Comparison of ENCODE assay signal across 17 mouse cellular contexts in genomic region chr2:143032378-143033255, GRCm38 (mm10). TPM values are rescaled to one million over a fixed set of nuclear protein-coding genes. Genes with fewer than 3 reads are reported as not detected.
A peak's percentile ranks its signal among the peaks of the same experiment; 100 is the strongest.
DNase-seq lines count a peak whose midpoint lies in the region; ATAC-seq lines count a peak whose summit lies in the region.
"Had no signal": no experiment of that assay in that cellular context is flagged by ENCODE, and none has a peak within 500 bp of the region (broad histone marks: within the 10 kb centered on the region; RNA-seq: fewer than 3 reads in every experiment).

No protein-coding gene starts in this region.

- DNase-seq in cerebellum, postnatal 10 days = peak; percentile 13 to 18
- peak; percentile 15 to 46 for DNase-seq in left cerebral cortex, postnatal 25 days (ENCODE audit: low spot score in 2 of 2)
- no peak for DNase-seq in left cerebral cortex, adult 11 months (ENCODE audit: low spot score)
- no peak for DNase-seq in right cerebral cortex, postnatal 36 days (ENCODE audit: low spot score in 2 of 2)
- no peak for DNase-seq in lung, postnatal 4 days
- DNase-seq: adrenal gland, adult 2 months; gastrocnemius, adult 2 months had no signal

- no peaks in the 10 kb centered on the region for H3K27me3 ChIP-seq in hindbrain, embryonic 16.5 days (replicated peaks; ENCODE audit: control insufficient read depth, insufficient read depth, low read length)
- no peaks in the 10 kb centered on the region for H3K27me3 ChIP-seq in neural tube, embryonic 13.5 days
- H3K27me3 ChIP-seq: limb, embryonic 15.5 days had no signal

- no peaks in the 10 kb centered on the region for H3K36me3 ChIP-seq in hindbrain, embryonic 16.5 days (ENCODE audit: control insufficient read depth, insufficient read depth, low read length)
- no peaks in the 10 kb centered on the region for H3K36me3 ChIP-seq in neural tube, embryonic 13.5 days
- H3K36me3 ChIP-seq: limb, embryonic 15.5 days had no signal

- intact Hi-C loops in left cerebral cortex, postnatal 25 days (cut with DNase I) = no loop called here

- no peak overlapping the region for H3K9ac ChIP-seq in hindbrain, embryonic 16.5 days (ENCODE audit: low read depth, low read length)
- H3K9ac ChIP-seq in neural tube, embryonic 13.5 days = no peak overlapping the region
- H3K9ac ChIP-seq: limb, embryonic 15.5 days had no signal

- no peak for ATAC-seq in cerebellum, adult (ENCODE audit: insufficient number of reproducible peaks, low FRiP score, low TSS enrichment)
- ATAC-seq in hindbrain, embryonic 16.5 days = 0 out of 2 replicates have a peak, but pooled peaks have one; percentile 54
- ATAC-seq in neural tube, embryonic 13.5 days (ENCODE audit: low read depth) = peak; percentile 40; the same call in 1 of the 2 replicates
- ATAC-seq: lung, postnatal 0 days had no signal

- no peaks in the 10 kb centered on the region for H3K9me3 ChIP-seq in hindbrain, embryonic 16.5 days (ENCODE audit: control insufficient read depth, low read length)
- no peaks in the 10 kb centered on the region for H3K9me3 ChIP-seq in neural tube, embryonic 13.5 days
- H3K9me3 ChIP-seq: limb, embryonic 15.5 days had no signal

- peaks cover 4% of the 10 kb centered on the region; the same call in 1 of the 2 replicates for H3K4me1 ChIP-seq in hindbrain, embryonic 16.5 days (ENCODE audit: control insufficient read depth, insufficient read depth, low read depth, low read length)
- H3K4me1 ChIP-seq in neural tube, embryonic 13.5 days (replicated peaks) = peaks cover 33% of the 10 kb centered on the region

- peak overlapping the region; percentile 27 for H3K4me2 ChIP-seq in hindbrain, embryonic 16.5 days (ENCODE audit: low read length)
- 0 out of 2 replicates have a peak overlapping the region, but pooled peaks have one; percentile 3 for H3K4me2 ChIP-seq in neural tube, embryonic 13.5 days
- H3K4me2 ChIP-seq: heart, embryonic 11.5 days; limb, embryonic 15.5 days had no signal

- no peak overlapping the region for H3K4me3 ChIP-seq in hindbrain, embryonic 16.5 days (ENCODE audit: low read length)
- no peak overlapping the region for H3K4me3 ChIP-seq in neural tube, embryonic 13.5 days
- H3K4me3 ChIP-seq: gastrocnemius, adult 2 months; limb, embryonic 15.5 days had no signal

- H3K27ac ChIP-seq in hindbrain, embryonic 16.5 days (ENCODE audit: low read depth, low read length) = no peak overlapping the region
- H3K27ac ChIP-seq in neural tube, embryonic 13.5 days (replicated peaks) = peak overlapping the region; percentile 79
- H3K27ac ChIP-seq: gastrocnemius, adult 2 months; kidney, postnatal 0 days; limb, embryonic 15.5 days had no signal

- 42% methylated on average over 10 of the region's 10 CpGs for WGBS in hindbrain, embryonic 16.5 days
- 34% methylated on average over 10 of the region's 10 CpGs for WGBS in neural tube, embryonic 13.5 days

RNA-seq across cellular contexts. Expression of gene Snrpb2, which starts 30.2 kb away (rescaled TPM):
- 10 to 100 TPM; 34.2 to 35.0 TPM for total RNA-seq in left cerebral cortex, postnatal 25 days (2021)
- polyA plus RNA-seq in hindbrain, embryonic 16.5 days (2015; fragmentation: Nextera tagmentation; extraction: Ambion mirVana) = 38.6 and 42.0 TPM in 2 replicates
- 71.4 and 73.6 TPM in 2 replicates for polyA plus RNA-seq in neural tube, embryonic 13.5 days (2015; fragmentation: Nextera tagmentation; extraction: Ambion mirVana)

RNA-seq across cellular contexts. Expression of gene Otor, which starts 45.7 kb away (rescaled TPM):
- not detected for total RNA-seq in left cerebral cortex, postnatal 25 days (2021)
- polyA plus RNA-seq in hindbrain, embryonic 16.5 days (2015; fragmentation: Nextera tagmentation; extraction: Ambion mirVana) = 0.34 TPM in 1 of 2 replicates, not detected in the other
- polyA plus RNA-seq in neural tube, embryonic 13.5 days (2015; fragmentation: Nextera tagmentation; extraction: Ambion mirVana) = 0.84 and 2.4 TPM in 2 replicates
- total RNA-seq: adrenal gland, adult 2 months; gastrocnemius, adult 2 months; left cerebral cortex, adult 8-10 months; monocyte, adult 5-6 weeks had no signal
- polyA plus RNA-seq: adrenal gland, adult 2 months; kidney, postnatal 0 days; lung, postnatal 0 days; spleen, adult 2 months had no signal

Comparison
In these comparisons a context has a peak if more than half of its experiments do, and no peak if none do; other contexts are left out.
1. DNase-seq: peak in cerebellum, postnatal 10 days (2 of 2) and left cerebral cortex, postnatal 25 days (2 of 2); none in left cerebral cortex, adult 11 months (single experiment), right cerebral cortex, postnatal 36 days (0 of 2) and lung, postnatal 4 days (0 of 2).